Mouse (Mus musculus) left cerebral cortex, postnatal 36 days (tissue): ENCODE measurements at regions not wholly inside any gene's neighbourhood (a gene's known extent, or its start where the extent isn't known, plus 50 kb on each side); places are given as distances from the start of the nearest gene placed in this dataset.

ENCODE experiments used
- DNase-seq, 2 experiments: peaks; one replicate each; pipeline ENCODE4 v3.0.0; 2021 to 2022; ENCODE audit warnings: low spot score in 2 of 2, mixed read lengths in 1 of 2
- intact Hi-C: fragments of 180-260 bp; cut with DNase I; formaldehyde crosslinking; loops from one replicate; pipeline ENCODE4 v1.15.1; 2025

- DNase-seq = no peak
- intact Hi-C loops = no loop called here
These were observed 67.3 kb upstream of the Vps8 start for GRCm38 (mm10) chr16:21355638-21356037.

DNA sequence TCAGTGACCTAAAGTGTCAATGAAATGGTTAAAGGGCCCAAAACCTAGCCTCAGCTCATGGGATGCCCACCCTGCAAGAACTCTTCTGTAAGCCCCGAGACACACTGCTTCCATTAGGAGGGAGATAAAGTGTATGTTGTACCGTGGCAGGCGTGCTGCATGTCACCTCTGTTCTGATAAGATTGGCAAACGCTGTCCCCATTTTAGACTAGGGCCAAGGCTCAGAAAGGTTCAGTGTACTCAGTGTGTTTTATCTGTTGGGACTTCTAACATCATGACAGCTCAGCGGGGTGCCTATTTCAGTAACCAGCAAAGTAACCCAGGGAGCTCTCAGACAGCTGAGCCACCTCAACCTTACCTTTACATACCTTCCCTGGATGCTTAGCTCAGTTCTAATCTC lies 65.5 kb upstream of the Vps8 start:
- no peak for DNase-seq
- intact Hi-C loops = no loop called here

DNA sequence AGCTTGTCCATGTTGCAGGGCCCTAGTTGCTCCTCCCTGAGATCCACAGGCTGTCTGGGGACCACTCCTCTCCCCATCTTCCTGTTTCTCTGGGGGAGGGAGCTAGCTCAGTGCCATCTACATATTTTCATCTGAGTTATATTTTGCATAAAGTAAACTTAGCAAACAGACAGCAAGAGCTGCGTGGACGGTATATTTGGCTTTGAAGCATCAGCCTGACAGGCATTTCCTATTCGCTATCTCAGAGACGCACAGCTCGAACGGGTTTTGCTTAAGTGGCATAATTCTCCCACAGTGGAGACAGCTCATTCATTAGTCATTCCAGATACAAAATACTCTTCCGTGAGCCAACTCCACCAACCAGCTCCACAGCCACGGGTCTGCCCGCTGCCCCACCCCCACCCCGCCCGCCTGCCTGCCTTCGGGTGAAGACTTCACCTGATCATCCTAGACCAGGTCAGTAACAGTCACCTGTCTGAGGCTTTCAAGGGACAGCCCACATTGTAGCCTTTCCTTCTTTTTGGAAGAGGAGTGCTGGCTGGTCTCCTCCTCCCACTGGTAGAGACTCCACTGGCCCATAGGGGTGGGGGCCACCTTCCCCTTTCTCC lies 64.5 kb upstream of the Vps8 start:
- intact Hi-C loops = no loop called here
- peak; percentile 40 to 49 for DNase-seq

DNA sequence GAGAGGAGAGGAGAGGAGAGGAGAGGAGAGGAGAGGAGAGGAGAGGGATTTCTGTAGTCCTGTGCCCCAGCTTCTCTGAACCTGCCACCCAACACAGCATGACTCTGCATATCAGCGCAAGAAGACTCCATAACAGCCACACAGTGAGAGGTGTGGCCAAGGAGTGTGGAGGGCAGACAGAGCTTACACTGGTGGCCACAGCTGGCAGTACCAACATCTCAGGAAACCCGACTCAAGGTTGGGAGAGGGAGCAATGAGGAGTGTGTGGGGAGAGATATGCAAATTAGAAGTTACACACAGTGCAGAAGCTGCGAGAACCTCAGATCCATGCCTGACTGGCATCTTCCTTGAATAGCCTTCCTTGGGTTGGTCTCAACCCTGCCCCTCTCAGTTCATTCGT lies 63.5 kb upstream of the Vps8 start:
- no peak for DNase-seq
- intact Hi-C loops = no loop called here

- DNase-seq = no peak
- intact Hi-C loops = no loop called here
These were observed 61.5 kb upstream of the Vps8 start for GRCm38 (mm10) chr16:21361406-21361805.

DNA sequence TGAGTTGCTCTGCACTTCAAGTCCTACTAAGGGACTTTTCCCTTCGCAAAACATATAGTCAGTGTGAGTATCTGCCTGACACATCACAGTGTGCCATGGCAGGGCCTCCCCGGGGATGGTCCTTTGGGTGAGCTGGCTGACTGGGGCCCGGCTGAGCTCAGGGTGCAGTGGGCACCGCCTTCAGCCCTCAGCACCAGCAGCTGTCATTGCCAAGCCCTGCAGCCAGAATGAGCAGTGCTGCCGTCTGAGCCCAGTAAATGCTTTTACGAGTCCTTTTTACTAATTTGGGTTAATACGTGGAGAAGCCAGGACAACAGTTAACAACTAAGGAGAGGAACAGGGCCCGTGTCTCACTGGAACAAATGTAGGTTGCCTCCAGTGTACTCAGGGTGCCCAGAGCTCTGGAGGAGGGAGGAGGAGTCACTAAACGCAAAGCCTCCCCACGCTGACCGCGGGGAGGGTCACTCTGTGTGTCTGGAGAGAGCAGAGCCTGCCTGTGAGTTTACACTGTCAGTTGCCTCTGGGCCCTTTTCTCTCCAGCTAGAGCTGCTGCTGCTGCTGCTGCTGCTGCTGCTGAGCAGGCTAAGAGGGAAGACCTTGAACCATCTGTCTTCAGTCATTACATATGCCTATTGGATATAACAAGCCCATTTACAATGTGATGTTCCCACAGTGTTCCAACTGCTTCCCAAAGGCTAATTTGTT lies 60.1 kb upstream of the Vps8 start:
- no peak for DNase-seq
- intact Hi-C loops = no loop called here

DNA sequence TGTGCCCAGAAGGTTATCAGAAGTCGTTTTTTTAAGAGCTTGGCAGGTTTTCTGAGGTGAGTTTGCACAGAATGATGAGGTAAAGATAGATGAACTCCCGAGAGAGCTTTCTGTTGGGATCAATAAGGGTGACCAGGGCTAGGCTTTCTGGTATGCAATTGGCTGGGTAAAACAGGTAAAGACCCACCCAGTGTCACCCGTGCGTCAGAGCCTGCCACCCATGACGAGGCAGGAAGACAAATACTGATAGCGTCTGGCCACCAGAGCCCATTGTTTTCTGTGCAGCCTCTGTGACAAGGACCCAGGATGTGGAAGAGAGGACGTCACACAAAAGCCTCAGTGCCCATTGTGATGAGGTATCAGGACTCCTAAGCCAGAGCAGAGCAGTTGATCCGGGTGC lies 58.0 kb upstream of the Vps8 start:
- intact Hi-C loops = no loop called here
- DNase-seq = no peak

- DNase-seq = no peak
- intact Hi-C loops = no loop called here
These were observed 55.5 kb upstream of the Vps8 start for GRCm38 (mm10) chr16:21367449-21367848.

DNA sequence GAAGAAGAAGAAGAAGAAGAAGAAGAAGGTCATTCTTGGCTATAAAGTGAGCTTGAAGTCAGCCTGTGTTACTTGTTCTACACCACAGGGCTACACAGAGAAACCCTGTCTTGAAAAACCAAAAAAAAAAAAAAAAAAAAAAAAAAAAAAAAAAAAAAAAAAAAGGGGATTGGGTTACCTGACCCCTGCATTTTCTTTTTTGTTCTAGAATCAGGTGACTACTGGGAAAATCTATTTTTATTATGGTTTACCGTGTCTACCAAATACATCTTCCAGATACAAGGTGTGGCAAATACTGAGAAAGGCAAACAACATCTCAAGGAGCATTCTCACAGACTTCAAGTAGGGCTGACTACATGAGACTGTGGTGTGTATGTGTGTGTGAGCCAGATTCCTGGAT lies 54.1 kb upstream of the Vps8 start:
- no peak for DNase-seq
- intact Hi-C loops = no loop called here

DNA sequence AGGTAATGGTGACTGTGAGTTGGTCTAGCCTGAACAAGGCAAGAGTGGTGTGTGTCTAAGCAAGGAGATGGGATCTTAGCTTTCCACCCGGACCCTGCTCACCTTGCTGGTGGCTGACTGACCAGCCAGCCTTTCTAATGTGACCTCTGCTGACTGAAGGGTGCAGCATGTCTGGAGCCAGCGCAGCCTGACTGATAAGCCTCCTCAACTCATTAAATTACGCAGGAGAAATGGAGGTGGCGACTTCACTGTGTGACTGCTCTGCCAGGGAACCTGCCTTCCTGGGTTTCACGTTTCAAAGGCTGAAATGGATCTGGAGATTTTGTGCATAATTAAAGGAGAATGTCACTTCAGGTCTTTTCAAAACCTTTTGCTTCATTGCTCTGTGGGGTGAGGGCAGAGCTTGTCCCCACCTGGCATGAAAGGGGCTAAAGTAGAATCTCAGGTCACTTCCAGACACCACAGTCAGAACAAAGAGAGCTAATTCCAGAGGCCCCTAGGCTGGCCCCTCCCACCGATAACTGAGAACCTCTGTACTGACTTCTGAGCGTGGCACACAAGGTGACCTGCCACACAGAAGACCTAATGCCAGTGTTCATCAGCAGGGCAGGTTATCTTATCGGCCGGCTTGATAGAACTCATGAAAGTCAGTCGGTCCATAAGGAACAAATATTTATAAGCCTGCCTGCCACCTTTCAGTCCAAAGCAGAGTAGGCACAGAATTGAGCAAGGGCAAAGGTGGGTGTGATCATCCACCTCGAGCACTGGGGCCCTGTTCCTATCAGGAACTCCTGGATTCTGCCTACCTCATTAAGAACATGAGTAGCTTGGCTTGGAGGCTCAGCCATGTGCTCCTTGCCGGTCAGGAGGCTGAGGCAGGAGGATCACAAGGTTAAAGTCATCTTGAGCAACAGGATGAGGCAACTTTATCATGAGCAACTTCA lies 53.1 kb upstream of the Vps8 start:
- intact Hi-C loops = no loop called here
- DNase-seq = no peak
